Mouse (Mus musculus) testis, adult 2 months (tissue): ENCODE results near the gene Cfap157. TPM values are rescaled to one million over a fixed set of nuclear protein-coding genes. Genes with fewer than 3 reads are reported as not detected.

Source experiments
- H3K27ac ChIP-seq: fragments of 200-500 bp; 2 replicates; pipeline ENCODE4 v1.5.1; 2012; ENCODE audit warnings: low read depth, low read length; ENCODE audit not compliant: control insufficient read depth, insufficient read depth
- H3K27me3 ChIP-seq: fragments of 200-500 bp; 2 replicates; pipeline ENCODE4 v1.6.1; 2012; ENCODE audit warnings: mild to moderate bottlenecking, low read length, moderate library complexity; ENCODE audit not compliant: control insufficient read depth, insufficient read depth
- H3K36me3 ChIP-seq: fragments of 200-500 bp; 2 replicates; pipeline ENCODE4 v1.6.1; 2012; ENCODE audit warnings: mild to moderate bottlenecking, low read length; ENCODE audit not compliant: control insufficient read depth, insufficient read depth
- H3K4me1 ChIP-seq: fragments of 200-500 bp; 2 replicates; pipeline ENCODE4 v1.6.1; 2012; ENCODE audit warnings: low read length; ENCODE audit not compliant: control insufficient read depth, insufficient read depth
- H3K4me3 ChIP-seq: fragments of 200-500 bp; 2 replicates; pipeline ENCODE4 v1.5.1; 2012; ENCODE audit warnings: low read depth, mild to moderate bottlenecking, low read length, moderate library complexity, mixed read lengths; ENCODE audit not compliant: control insufficient read depth
- CTCF ChIP-seq: fragments of 200-500 bp; IDR thresholded peaks from 2 replicates; pipeline ENCODE4 v1.5.1; 2012; ENCODE audit warnings: low read depth, mild to moderate bottlenecking, inconsistent platforms, low read length, moderate library complexity; ENCODE audit not compliant: control insufficient read depth, insufficient read depth, insufficient replicate concordance
- POLR2A ChIP-seq: fragments of 200-500 bp; IDR thresholded peaks from 2 replicates; pipeline ENCODE4 v1.6.1; 2012; ENCODE audit warnings: low read depth, mild to moderate bottlenecking, inconsistent platforms, low read length, moderate library complexity; ENCODE audit not compliant: control insufficient read depth
- polyA plus RNA-seq: library from polyadenylated mRNA; depleted of rRNA; stranded (reverse); fragments of >200 nt; gene quantifications from 2 replicates; pipeline ENCODE4 v1.2.3, GENCODE M21; 2012

The Cfap157 gene
- polyA plus RNA-seq, 1 experiment, result 51.6 TPM

GRCm38 (mm10) chr2:32822643-32823042 lies 38.4 kb upstream of the Cfap157 start:
- Histone ChIP-seq H3K4me3 (no peak overlapping the region), H3K4me1 (peaks cover 2% of the 10 kb centered on the region; the same call in 1 of the 2 replicates), H3K36me3 (peaks cover 2% of the 10 kb centered on the region), H3K27ac (no peak overlapping the region), H3K27me3 (no peaks in the 10 kb centered on the region)
- TF ChIP-seq CTCF, result no peak
- no peak for TF ChIP-seq POLR2A

DNA sequence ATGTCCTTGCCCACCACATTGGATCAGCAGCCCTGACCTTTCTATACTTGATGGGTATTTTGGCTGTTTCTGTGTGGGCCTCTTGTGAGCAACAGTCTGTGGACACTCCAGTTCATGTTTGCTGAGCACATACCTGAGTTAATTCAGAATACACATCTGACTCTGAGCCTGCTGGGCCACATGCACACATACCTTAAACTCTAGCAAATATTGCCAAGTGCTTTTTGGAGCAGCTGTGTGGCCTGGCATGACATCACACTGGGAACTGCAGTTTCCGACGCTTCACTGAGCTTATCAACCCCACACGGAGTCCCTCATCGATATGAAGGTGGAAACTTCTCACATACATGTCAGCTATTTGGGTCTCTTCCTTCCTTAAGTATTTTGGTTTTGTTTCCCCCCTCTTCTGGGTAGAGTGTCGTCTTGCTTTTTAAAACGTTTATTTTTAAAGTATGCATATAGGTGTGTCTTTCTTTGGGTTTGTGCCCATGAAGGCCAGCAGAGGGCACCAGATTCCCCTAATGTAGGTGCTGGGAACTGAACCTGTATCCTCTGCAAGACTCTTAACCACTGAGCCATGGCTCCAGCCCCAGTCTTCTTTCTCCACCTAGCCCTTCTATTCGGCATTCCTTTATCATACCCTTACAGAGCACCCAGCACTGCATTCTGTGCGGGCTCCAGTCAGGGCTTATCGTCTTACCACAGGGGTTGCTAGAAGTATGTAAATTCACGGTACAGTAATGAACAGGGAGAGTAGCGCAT lies 37.0 kb upstream of the Cfap157 start:
- H3K27ac ChIP-seq, result no peak overlapping the region
- no peak overlapping the region for H3K4me3 ChIP-seq
- H3K36me3 ChIP-seq, result peaks cover 2% of the 10 kb centered on the region
- TF ChIP-seq CTCF (no peak), POLR2A (no peak)
- no peaks in the 10 kb centered on the region for H3K4me1 ChIP-seq
- no peaks in the 10 kb centered on the region for H3K27me3 ChIP-seq

GRCm38 (mm10) chr2:32818208-32818607 lies 34.0 kb upstream of the Cfap157 start:
- H3K4me1 ChIP-seq, result no peaks in the 10 kb centered on the region
- peaks cover 2% of the 10 kb centered on the region for H3K36me3 ChIP-seq
- H3K27me3 ChIP-seq, result no peaks in the 10 kb centered on the region
- no peak overlapping the region for H3K27ac ChIP-seq
- no peak overlapping the region for H3K4me3 ChIP-seq
- TF ChIP-seq CTCF (no peak), POLR2A (no peak)

DNA sequence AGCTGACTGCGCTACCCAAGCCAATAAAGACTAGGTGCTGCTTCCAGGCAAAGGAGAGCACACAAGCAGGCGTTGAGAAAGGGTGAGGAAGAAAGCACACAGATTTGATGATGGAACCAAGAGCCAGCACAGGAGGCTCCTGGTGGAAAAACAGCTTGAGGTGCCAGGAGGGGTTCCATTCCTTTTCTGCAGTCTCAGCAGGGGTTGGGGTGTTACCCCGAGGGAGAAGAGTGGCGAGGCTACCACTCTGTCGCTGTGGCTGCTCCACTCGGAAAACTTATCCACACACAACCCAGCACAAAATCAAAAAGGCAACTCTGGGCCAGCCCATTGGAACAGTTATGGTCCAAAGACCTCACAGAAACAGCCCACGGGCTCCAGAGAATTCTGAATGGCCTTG lies 33.4 kb upstream of the Cfap157 start:
- H3K27ac ChIP-seq, result no peak overlapping the region
- no peaks in the 10 kb centered on the region for H3K27me3 ChIP-seq
- H3K4me1 ChIP-seq, result no peaks in the 10 kb centered on the region
- TF ChIP-seq POLR2A, result no peak
- peaks cover 2% of the 10 kb centered on the region for H3K36me3 ChIP-seq
- no peak overlapping the region for H3K4me3 ChIP-seq

- TF ChIP-seq CTCF, result no peak
- TF ChIP-seq POLR2A, result no peak
Measured at GRCm38 (mm10) chr2:32816946-32817581, 32.8 kb upstream of the Cfap157 start.

GRCm38 (mm10) chr2:32816497-32816896 lies 32.3 kb upstream of the Cfap157 start:
- H3K4me3 ChIP-seq, result no peak overlapping the region
- TF ChIP-seq POLR2A (no peak), CTCF (no peak)
- no peaks in the 10 kb centered on the region for H3K27me3 ChIP-seq
- H3K4me1 ChIP-seq, result no peaks in the 10 kb centered on the region
- H3K27ac ChIP-seq, result no peak overlapping the region
- H3K36me3 ChIP-seq, result peaks cover 2% of the 10 kb centered on the region

More at GRCm38 (mm10) chr2:32816946-32817581, 32.8 kb upstream of the Cfap157 start:
- Histone ChIP-seq H3K4me3 (no peak overlapping the region), H3K36me3 (peaks cover 2% of the 10 kb centered on the region), H3K27ac (no peak overlapping the region), H3K4me1 (no peaks in the 10 kb centered on the region), H3K27me3 (no peaks in the 10 kb centered on the region)

- Histone ChIP-seq H3K4me3 (no peak overlapping the region), H3K27ac (no peak overlapping the region), H3K4me1 (no peaks in the 10 kb centered on the region; the same call in 1 of the 2 replicates), H3K27me3 (no peaks in the 10 kb centered on the region), H3K36me3 (no peaks in the 10 kb centered on the region; the same call in none of the 2 replicates)
- TF ChIP-seq CTCF, result no peak
- no peak for TF ChIP-seq POLR2A
Measured at GRCm38 (mm10) chr2:32811959-32812358, 27.7 kb upstream of the Cfap157 start.

- no peak for TF ChIP-seq POLR2A
- TF ChIP-seq CTCF, result no peak
- Histone ChIP-seq H3K36me3 (no peaks in the 10 kb centered on the region; the same call in none of the 2 replicates), H3K27ac (no peak overlapping the region), H3K4me3 (no peak overlapping the region), H3K4me1 (no peaks in the 10 kb centered on the region; the same call in 1 of the 2 replicates), H3K27me3 (no peaks in the 10 kb centered on the region)
Measured at GRCm38 (mm10) chr2:32808816-32809566, 24.8 kb upstream of the Cfap157 start.
